Mouse (Mus musculus) E14TG2a.4 (cell line): ENCODE measurements around the gene Clpp.
A peak's percentile ranks its signal among the peaks of the same experiment; 100 is the strongest.

Experiments used
- H3K27me3 ChIP-seq: 2 replicates; pipeline ENCODE4 v1.6.1; 2014; ENCODE audit warnings: low read length, control low read depth; ENCODE audit not compliant: insufficient read depth
- H3K36me3 ChIP-seq: 2 replicates; pipeline ENCODE4 v1.6.1; 2014; ENCODE audit warnings: low read length, control low read depth; ENCODE audit not compliant: insufficient read depth
- H3K4me1 ChIP-seq: replicated peaks from 2 replicates; pipeline ENCODE4 v1.6.1; 2014; ENCODE audit warnings: low read depth, low read length, control low read depth
- H3K4me3 ChIP-seq: replicated peaks from 2 replicates; pipeline ENCODE4 v1.5.1; 2014; ENCODE audit warnings: mild to moderate bottlenecking, low read length
- H3K9me3 ChIP-seq: 2 replicates; pipeline ENCODE4 v1.6.1; 2014; ENCODE audit warnings: low read length, control low read depth
- CTCF ChIP-seq: conservative IDR thresholded peaks from 2 replicates; pipeline ENCODE4 v1.5.1; 2014; ENCODE audit warnings: low read length
- NANOG ChIP-seq: IDR thresholded peaks from 2 replicates; pipeline ENCODE4 v1.6.1; 2014; ENCODE audit warnings: borderline replicate concordance, low read length, mixed read lengths
- POU5F1 ChIP-seq: IDR thresholded peaks from 2 replicates; pipeline ENCODE4 v1.6.1; 2014; ENCODE audit warnings: low read length, borderline replicate concordance

The Clpp gene

GRCm38 (mm10) chr17:57010911-57011235, 20.8 kb downstream of the Clpp start:
- H3K36me3 ChIP-seq = peaks cover 39% of the 10 kb centered on the region

GRCm38 (mm10) chr17:57011236-57012141, 21.4 kb downstream of the Clpp start, which contains the start of the genes Gtf2f1 and Gm17949:
Gtf2f1 (minus strand) TSS chr17:57011288.
Gm17949 (plus strand) TSS chr17:57011469.
- no peak for TF ChIP-seq POU5F1
- Histone ChIP-seq H3K9me3 (no peaks in the 10 kb centered on the region), H3K36me3 (peaks cover 33% of the 10 kb centered on the region)

More at GRCm38 (mm10) chr17:57010911-57011235, 20.8 kb downstream of the Clpp start:
- no peaks in the 10 kb centered on the region for H3K27me3 ChIP-seq
- no peak for TF ChIP-seq CTCF
- no peak for TF ChIP-seq NANOG
- H3K4me1 ChIP-seq = peaks cover 51% of the 10 kb centered on the region
- no peaks in the 10 kb centered on the region for H3K9me3 ChIP-seq
- H3K4me3 ChIP-seq = peak overlapping the region; percentile 95

DNA sequence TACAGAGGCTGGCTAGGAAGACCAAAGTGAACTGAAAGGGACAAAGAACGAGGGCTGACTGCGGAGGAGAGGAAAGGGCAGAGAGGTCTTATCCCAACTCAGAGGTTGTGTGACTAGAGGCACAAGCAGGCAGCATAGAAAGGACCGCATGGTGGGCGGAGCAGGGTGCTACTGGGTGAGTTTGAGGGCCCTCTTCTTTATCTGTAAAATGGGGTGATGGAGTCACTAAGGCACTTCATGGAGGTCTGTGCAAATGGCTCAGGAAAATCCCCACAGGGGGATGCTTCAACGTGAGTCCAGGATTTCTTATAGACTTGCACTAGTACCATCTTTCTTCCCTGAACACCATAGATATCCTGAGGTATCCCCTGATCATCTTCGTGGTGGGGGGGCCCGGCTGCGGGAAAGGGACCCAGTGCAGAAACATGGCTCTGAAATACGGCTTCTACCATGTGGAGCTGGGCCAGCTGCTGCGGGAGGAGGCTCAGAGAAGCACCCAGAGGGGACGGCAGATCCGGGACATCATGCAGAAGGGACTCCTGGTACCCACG, 22.2 kb downstream of the Clpp start:
- Histone ChIP-seq H3K4me3 (peak overlapping the region; percentile 95), H3K4me1 (peaks cover 42% of the 10 kb centered on the region), H3K27me3 (no peaks in the 10 kb centered on the region), H3K36me3 (peaks cover 25% of the 10 kb centered on the region), H3K9me3 (no peaks in the 10 kb centered on the region)
- TF ChIP-seq POU5F1 = no peak

More at GRCm38 (mm10) chr17:57011236-57012141, 21.4 kb downstream of the Clpp start, which contains the start of the genes Gtf2f1 and Gm17949:
- H3K4me1 ChIP-seq = peaks cover 50% of the 10 kb centered on the region
- H3K27me3 ChIP-seq = no peaks in the 10 kb centered on the region
- H3K4me3 ChIP-seq = peak within 1 kb of the TSS; percentile 95

DNA sequence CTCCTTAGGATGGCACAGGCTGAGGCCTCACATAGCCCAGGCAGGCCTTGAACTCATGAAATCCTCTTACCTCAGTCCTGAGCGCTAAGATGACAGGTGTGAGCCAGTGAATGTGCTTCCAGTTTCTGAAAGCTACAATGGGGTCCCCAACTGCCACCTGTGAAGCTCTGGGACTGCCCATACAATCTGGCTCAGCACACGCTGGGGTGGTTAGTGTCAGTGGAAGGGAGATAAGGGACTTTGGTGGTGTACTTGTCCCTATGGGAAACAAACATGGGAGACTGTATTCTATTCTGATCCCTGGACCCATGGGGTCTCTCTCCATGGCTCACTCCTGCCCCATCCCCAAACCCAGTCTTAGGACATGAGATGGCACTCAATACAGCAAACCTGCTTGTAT, 29.6 kb downstream of the Clpp start:
- no peak for TF ChIP-seq NANOG
- TF ChIP-seq POU5F1 = no peak
- TF ChIP-seq CTCF = no peak

GRCm38 (mm10) chr17:57020960-57021359, 30.9 kb downstream of the Clpp start:
- H3K4me3 ChIP-seq = no peak overlapping the region
- H3K4me1 ChIP-seq = peaks cover 36% of the 10 kb centered on the region
- H3K36me3 ChIP-seq = peaks cover 69% of the 10 kb centered on the region
- TF ChIP-seq NANOG (no peak), CTCF (no peak), POU5F1 (no peak)
- no peaks in the 10 kb centered on the region for H3K9me3 ChIP-seq
- no peaks in the 10 kb centered on the region for H3K27me3 ChIP-seq

More for the DNA sequence above, 29.6 kb downstream of the Clpp start:
- Histone ChIP-seq H3K36me3 (peaks cover 56% of the 10 kb centered on the region), H3K4me3 (no peak overlapping the region), H3K9me3 (no peaks in the 10 kb centered on the region), H3K27me3 (no peaks in the 10 kb centered on the region), H3K4me1 (peaks cover 32% of the 10 kb centered on the region)

DNA sequence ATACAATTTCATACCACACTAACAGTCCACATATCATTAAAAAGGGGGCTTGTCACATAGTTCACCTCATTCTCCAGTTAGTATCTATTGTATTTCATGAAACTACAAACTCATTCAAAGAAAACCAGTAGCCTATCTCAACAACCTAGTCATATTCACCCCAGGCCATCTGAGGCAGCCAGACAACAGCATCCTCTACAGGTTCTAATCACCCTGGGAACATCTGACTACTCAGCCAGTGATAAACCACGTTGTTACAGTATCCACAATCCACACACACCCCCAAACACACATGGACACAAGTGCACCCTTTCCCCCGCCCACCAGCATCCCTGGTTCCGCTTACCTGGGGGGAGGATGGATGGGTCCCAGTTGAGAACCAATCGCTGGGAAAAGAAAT, 37.4 kb downstream of the Clpp start:
- no peak for TF ChIP-seq POU5F1
- TF ChIP-seq NANOG = no peak
- TF ChIP-seq CTCF = no peak

DNA sequence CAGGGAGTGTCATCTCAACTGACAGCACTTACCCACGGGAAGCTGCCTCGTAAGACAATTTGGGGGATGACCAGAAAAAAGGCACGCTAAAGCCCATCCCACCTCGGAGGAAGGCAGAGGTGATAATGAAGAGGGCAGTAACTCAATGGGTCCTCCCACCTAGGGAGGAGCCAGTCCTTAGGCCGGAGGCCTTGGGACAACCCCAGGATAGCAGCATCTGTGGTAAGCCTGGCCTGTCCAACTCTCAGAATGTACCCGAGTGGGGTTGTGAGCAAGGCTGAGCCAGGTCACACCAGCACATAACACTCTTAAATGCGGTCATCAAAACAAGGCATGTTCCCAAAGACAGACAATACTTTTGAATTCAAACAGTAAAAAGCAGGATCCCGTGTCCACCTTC, 39.6 kb downstream of the Clpp start:
- Histone ChIP-seq H3K9me3 (no peaks in the 10 kb centered on the region), H3K4me3 (peak overlapping the region; percentile 93), H3K4me1 (peaks cover 61% of the 10 kb centered on the region), H3K27me3 (0 out of 2 replicates have a peak, but pooled peaks cover 1% of the 10 kb centered on the region), H3K36me3 (peaks cover 52% of the 10 kb centered on the region)
- TF ChIP-seq POU5F1 = no peak
- no peak for TF ChIP-seq NANOG
- TF ChIP-seq CTCF = no peak

More for the DNA sequence above, 37.4 kb downstream of the Clpp start:
- Histone ChIP-seq H3K9me3 (no peaks in the 10 kb centered on the region), H3K4me3 (no peak overlapping the region), H3K4me1 (peaks cover 65% of the 10 kb centered on the region), H3K27me3 (no peaks in the 10 kb centered on the region), H3K36me3 (peaks cover 74% of the 10 kb centered on the region)

- Histone ChIP-seq H3K9me3 (no peaks in the 10 kb centered on the region), H3K27me3 (0 out of 2 replicates have a peak, but pooled peaks cover 2% of the 10 kb centered on the region), H3K36me3 (peaks cover 38% of the 10 kb centered on the region), H3K4me1 (peaks cover 57% of the 10 kb centered on the region), H3K4me3 (peak within 1 kb of the TSS; percentile 93)
- TF ChIP-seq POU5F1 = no peak
- no peak for TF ChIP-seq CTCF
- TF ChIP-seq NANOG = no peak
These were observed 41.0 kb downstream of the Clpp start, which contains the start of gene Khsrp for GRCm38 (mm10) chr17:57030931-57031660. Khsrp (minus strand) TSS chr17:57031522.
